Mouse (Mus musculus) small intestine, adult 2 months (tissue): ENCODE data around the gene Diras2.

Experiments used
- CTCF ChIP-seq: fragments of 200-500 bp; IDR thresholded peaks from 2 replicates; pipeline ENCODE4 v1.5.1; 2012; ENCODE audit warnings: low read depth, mild to moderate bottlenecking, control low read depth, inconsistent platforms, low read length, moderate library complexity, mixed read lengths; ENCODE audit not compliant: insufficient replicate concordance, insufficient read length; ENCODE audit errors: extremely low read depth
- POLR2A ChIP-seq: fragments of 200-500 bp; IDR thresholded peaks from 2 replicates; pipeline ENCODE4 v1.6.1; 2012; ENCODE audit warnings: low read depth, mild to moderate bottlenecking, control low read depth, inconsistent platforms, low read length, moderate library complexity

GRCm38 (mm10) chr13:52575483-52575882, 44.4 kb upstream of the Diras2 start:
- TF ChIP-seq POLR2A (no peak), CTCF (no peak)
